Mouse (Mus musculus): Measurements from ENCODE around the gene Retreg1.

DNA sequence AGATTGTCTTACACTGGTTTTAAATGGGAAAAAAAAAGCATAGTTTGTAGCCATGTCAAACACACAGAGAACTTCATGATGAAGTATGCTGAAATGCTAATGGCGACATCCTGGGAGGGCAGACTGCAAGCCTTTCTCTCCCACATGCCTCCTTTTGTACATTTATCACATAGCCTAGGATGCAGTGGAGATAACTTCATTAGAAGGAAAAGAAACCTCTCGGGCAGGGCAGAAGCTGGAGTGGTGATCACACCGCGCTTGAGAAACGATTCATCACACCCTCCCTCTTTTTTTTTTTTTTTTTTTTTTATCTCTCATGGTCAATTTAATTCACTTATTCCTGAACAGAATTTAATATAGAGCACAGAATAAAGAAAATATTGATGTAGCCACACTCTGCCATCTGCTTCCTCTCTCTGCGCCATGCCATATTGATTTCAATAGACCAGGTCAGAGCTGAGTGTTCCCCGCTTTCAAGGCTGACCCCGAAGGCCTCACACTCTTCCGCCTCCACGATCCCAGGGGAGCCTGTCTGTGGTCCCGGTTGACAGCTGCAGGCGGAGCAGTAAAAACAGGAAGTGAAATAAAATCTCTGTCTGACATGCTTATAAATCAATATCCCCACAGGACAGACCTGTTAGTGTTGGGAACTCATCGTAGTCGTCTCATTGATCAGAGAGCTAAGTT lies 173.1 kb downstream of the Retreg1 start:
- TF ChIP-seq SRF (IDR thresholded peaks at IDR 0.05; ENCODE audit: control insufficient read depth, insufficient read length, low read depth) (no peak), POLR2A (IDR thresholded peaks at IDR 0.05; ENCODE audit: insufficient read length, low read depth) (no peak)

Data from myocyte (in vitro differentiated cells).